Mouse (Mus musculus): ENCODE results near the gene 2310009B15Rik. TPM values are rescaled to one million over a fixed set of nuclear protein-coding genes. Genes with fewer than 3 reads are reported as not detected.

2310009B15Rik gene
- polyA plus RNA-seq, 2 experiments from 2014 or later = 9.9 to 15.9 TPM

DNA sequence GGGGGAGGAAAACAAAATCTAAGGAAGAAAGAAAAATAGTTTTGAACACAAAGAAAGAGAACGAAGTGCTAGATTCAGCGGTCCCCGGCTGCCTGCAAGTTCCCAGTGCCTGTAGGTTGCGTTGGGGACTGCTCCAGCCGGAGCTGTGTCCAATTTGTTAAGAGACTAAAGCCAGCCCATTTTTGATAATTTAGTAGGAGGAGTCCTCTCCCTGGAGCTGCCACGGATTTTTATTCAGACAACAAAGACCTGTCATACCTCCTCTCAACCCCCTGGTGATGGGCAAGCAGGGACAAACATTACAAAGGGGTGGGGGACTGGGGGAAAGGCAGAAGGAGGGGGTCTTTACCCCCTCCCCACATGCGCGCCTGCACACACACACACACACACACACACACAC, 14.3 kb downstream of the 2310009B15Rik start:
- no peak for ATAC-seq

DNA sequence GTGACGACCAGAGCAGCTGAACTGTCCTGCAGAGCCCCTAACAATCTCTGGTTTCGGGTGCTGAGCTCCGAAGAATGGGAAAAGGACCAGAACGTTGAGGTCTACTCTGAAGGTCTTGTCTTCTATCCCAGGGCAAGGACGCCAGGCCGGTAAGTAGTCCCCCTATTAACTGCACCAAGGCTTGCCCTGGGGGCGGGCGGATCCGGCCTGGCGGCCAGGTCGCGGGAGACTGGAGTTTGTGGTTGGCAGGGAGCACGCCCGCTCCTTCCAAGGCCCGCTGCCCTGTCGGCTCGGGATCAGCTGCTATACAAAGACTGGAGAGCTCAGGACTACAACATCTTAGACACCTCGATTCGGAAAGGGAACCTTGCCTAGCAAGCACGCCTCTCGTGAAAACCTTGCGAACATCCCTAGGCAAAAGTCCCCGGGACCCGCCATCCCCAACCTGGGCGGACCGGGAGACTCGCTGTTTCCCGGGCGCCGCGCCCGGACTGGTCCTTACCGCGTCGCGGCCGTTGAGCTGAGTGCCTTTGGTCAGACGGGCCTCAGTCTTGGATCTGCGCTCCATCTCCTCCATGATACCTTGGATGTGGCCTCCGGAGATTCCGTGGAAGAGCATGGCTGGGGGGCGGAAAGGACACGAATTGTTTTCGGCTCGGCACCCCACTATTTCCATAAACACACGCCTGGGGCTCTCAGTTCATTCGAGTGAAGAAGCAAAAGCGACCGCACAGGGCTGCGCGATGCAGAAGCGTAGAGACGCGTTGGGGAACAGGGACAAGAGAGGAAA, 15.2 kb downstream of the 2310009B15Rik start:
- no peak for ATAC-seq

DNA sequence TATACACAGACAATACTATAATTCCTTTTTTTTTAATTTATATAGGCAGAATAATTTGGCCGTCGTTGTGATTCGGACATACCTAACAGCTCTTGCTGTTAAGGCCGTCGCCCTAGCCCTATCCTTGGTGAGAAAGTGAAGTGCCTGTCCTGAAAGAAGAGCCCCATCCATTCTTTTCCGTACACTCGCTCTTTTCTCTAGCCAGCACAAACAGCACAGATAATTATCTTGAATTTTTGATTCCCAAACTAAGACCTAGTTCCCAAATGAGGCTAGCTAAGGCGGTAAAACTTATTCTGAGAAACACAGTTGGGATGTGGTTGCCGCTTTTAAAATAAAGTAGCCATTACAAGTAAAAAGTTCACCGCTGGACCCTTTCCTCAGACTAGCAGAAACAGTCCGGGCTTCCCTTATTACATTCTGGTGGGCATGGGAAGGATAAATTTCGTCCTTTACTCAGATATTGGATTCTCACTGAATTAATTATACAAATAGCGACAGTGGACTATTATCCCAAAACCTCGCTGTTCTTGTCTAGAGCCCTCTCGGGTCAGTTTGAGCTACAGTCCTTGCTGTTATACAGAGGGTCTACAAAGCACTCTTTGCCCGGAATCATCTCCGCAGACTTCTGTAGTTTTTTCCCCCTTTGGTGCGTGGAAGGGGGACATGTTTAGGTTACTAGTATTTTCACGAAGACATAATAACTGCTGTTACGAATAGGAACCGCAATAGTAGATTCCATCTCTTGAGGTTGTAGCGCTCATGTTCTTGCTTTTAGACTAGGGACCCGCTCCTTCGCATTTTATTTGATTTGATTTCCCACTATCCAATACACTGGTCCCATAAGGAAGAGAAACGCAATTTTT, 16.0 kb downstream of the 2310009B15Rik start:
- ATAC-seq = no peak

DNA sequence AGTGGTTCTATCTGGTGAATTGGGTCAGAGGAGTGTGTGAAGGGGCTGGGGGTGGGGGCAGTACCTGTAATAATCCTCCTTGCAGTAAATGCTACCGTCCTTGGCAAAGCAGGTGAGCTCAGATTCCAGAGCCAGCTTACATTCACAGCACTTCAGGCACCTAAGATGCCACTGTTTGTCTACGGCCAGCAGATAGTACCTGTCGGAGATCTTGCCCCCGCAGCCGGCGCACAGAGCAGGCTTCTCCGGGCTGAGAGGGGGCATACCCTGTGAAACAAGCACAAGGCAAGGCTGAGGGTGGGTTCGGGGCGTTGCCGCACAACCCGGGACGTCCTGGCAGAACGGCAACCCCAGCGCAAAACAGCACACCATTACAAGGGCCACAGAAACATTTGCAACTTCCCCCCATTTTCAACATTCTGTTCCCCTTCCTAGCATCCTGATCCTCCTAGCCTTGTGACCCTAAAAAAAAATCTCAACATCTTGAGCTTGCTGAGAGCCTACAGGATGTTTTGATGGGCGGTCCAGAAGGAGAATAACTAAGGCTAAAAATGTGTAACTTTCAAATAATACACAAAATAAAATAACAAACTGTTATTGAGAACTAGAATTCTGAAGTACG, 16.7 kb downstream of the 2310009B15Rik start:
- no peak for ATAC-seq

DNA sequence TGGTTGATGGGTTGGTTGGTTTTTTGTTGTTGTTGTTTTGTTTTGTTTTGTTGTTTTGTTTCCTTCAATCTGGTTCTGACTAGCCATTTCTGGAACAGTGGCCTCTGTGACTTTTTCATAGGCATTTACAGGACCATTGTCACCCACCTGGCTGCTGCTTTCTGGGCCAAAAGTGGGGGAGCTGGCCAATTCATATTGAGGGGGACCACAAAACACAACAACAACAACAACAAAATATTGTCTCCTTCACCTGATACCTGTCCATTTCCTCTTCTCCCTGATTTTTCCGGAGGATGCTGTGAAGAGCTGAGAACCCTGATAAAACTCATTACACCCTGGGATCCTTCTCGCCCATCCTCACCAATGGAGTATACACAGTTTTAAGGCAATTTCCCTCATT, 17.4 kb downstream of the 2310009B15Rik start:
- no peak for ATAC-seq

DNA sequence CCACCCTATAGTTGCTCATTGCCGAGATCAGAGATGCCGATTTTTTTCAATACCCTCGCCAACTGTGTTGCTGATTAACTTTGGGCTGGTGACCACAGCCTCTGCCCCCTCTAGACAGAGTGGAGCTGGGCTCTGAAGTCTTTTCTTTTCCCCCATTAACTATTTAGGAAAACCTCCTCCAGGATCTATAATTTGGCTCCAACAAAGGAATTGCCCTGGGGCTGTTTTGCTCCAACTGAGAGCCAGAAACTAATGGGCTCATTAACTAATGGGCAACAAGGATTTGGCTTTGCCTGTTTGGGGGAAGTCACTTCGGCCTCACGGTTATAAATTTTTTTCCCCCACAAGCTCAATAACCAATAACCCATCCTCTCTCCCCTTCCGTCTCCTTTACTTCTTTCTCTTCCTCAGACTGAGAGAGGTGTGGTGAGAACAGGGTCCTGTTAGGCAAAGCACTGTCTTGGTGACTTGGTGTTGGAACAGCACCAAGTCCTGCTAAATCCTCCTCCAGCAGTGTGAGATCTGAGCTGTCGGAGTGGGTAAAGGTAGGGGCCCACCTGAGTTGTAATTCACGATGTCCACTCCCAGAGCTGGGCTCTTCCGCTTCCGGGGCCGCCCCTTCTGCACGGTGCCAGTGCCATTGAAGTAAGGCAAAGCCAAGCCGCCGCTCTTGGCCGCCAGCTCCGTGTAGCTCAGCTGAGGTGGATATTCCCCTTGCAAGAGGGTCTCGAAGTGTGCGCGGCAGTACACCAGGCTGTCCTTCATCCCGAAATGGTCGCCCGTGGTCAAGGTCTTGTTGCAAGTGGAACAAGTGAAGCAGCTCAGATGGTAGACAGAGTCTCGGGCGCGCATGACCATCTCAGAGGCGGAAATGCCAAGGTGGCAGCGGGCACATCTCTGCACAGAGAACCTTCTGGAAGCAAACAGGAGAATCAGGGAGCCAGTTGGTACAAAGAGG, 18.6 kb downstream of the 2310009B15Rik start:
- ATAC-seq = peak; percentile 12

DNA sequence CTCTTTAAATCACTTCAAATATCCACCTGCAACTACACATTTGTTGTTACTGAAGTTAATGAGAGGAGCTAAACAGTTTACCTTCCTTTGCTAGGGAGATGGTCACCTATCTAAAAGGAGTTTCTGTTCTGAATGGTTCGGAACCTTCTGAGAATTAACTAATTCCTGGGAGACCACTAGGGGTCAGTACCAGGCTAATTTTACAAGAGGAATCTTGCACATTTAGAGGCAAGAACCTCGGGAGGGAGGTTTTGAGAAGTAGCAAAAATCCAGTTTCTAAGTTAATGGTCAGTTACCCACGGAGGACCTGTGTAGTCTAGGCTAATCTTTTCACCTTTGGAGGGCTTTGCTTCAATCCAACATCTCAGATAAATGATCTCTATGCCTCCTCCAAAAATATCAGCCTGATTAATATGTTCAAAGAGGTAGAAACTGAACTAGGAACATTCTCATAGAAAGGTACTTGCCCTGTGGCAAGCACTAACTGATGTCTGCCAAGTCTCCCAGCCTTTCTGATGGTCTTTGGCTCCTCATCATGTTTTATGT, 21.2 kb downstream of the 2310009B15Rik start:
- ATAC-seq = peak; percentile 75

DNA sequence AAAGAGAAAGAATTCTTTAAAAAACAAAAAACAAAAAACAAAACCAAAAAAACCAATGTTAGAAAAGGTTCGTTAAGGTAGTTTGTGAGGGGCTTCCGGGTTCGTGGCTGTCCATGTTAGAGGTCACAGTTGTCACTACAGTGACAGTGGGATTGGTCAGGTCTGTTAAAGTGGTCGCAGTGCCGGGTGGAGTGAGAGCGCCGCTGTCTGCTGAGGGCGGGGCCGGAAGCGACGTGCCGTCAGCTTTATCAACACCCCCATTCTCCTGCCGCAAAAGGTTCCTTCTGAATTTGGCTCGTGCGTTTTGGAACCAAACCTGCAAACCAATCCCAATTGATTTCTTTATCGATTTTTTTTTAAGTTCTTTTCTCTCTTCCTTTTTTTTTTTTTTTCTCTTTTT, 25.3 kb downstream of the 2310009B15Rik start:
- peak; percentile 71 for ATAC-seq

DNA sequence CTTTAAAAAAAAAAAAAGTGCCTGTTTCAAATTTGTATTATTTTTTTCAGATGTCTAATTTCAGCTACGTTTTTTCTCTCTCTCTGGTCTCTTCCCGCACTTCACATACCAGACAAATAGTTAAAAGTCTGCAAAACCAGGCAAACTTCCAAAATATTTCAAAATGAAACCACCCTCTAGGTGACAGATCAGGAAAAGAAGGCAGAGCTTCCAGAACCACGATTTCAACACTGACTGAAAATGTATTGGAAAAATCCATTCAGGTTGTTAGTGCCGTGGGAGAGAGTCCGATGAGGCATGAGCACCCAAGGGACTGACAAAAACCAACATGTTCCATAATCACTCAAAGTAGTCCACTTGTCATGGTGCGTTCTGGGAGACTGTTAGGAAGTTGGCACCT, 29.8 kb downstream of the 2310009B15Rik start:
- ATAC-seq = no peak

DNA sequence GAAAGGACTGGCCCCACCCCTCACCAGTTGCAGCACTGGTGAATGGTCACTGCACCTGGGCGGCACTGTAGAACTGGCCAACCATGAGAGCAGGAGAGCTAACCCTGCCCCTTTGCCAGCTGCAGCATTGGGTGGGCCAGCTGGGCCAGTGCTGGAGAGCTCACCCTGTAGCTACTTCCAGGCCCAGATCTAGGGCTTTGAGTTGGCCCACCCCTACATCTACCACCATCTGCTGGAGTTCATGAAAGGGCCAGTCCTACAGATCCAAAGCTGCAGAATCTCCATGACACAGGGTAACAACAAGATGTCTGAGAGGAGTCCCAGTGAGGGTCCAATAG, 33.7 kb downstream of the 2310009B15Rik start:
- peak; percentile 2 for ATAC-seq

DNA sequence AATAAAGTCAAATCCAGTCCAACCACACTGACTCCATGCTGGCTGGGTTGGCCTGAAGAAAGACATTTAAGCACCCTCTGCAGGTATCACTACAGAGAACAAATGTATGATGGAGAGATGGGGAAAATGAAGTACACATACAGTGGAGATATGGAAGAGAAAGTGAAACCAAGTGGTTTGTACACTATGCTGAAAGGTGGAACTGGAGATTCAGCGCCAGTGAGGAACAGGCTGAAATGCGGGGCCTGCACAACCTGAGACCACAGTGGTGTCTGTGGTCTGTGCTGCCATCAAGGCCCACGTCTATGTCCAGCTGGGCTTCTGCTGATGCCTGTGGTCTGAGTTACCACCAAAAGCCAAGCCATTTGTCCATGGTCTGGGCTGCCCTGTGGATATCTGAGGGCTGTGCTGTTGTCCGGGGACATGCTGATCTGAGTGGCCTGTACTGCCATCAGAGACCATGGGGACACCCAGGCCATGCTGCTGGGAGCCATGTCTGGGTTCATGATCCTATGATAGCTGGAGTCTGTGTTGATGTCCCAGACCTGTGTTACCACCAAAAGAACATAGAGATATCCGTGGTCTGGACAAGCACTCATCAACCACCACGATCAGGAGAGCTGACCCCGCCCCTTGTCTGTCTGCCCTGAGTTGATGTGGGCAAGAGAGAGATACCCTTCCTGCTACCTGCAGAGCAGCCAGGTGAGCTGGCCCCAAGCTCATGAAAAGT, 34.2 kb downstream of the 2310009B15Rik start:
- peak; percentile 94 for ATAC-seq

Other genes with a start within 250 kb of the 2310009B15Rik start
- gene Nek7, start 236.7 kb downstream of the 2310009B15Rik start, polyA plus RNA-seq (2017; shearing (Covaris generic)) = 10 to 100 TPM; 58.1 to 74.3 TPM
- gene Lhx9, start 8.3 kb downstream of the 2310009B15Rik start, polyA plus RNA-seq (2017; shearing (Covaris generic)) = not detected
- 10 to 100 TPM; 17.0 to 23.0 TPM for gene Dennd1b, start 106.6 kb upstream of the 2310009B15Rik start, polyA plus RNA-seq (2017; shearing (Covaris generic))